Mouse (Mus musculus) lung, postnatal 0 days (tissue): ENCODE results near the gene Rpl29. TPM values are rescaled to one million over a fixed set of nuclear protein-coding genes. Genes with fewer than 3 reads are reported as not detected.
A peak's percentile ranks its signal among the peaks of the same experiment; 100 is the strongest.

ENCODE experiments used
- ATAC-seq: fragments of 200-750 bp; cut with Nextera tagmentation; 2 replicates; pipeline ENCODE4 v1.8.0; 2017; ENCODE audit warnings: moderate library complexity
- DNase-seq: peaks from one replicate; pipeline ENCODE4 v3.0.0-alpha.2; 2016; ENCODE audit warnings: low spot score
- H3K27ac ChIP-seq: fragments of 300-500 bp; sonication (generic); 2 replicates; pipeline ENCODE4 v1.5.1; 2014; ENCODE audit warnings: antibody characterized with exemption, mild to moderate bottlenecking, low read length, mixed read lengths
- H3K27me3 ChIP-seq: fragments of 300-500 bp; sonication (generic); replicated peaks from 2 replicates; pipeline ENCODE4 v1.6.1; 2014; ENCODE audit warnings: low read length, mixed read lengths; ENCODE audit not compliant: insufficient read depth
- H3K36me3 ChIP-seq: fragments of 300-500 bp; sonication (generic); 2 replicates; pipeline ENCODE4 v1.6.1; 2014; ENCODE audit warnings: low read length, mixed read lengths; ENCODE audit not compliant: insufficient read depth
- H3K4me1 ChIP-seq: fragments of 300-500 bp; sonication (generic); 2 replicates; pipeline ENCODE4 v1.6.1; 2014; ENCODE audit warnings: antibody characterized with exemption, low read depth, low read length, mixed read lengths; ENCODE audit not compliant: insufficient read depth
- H3K4me2 ChIP-seq: fragments of 300-500 bp; sonication (generic); replicated peaks from 2 replicates; pipeline ENCODE4 v1.6.1; 2014; ENCODE audit warnings: low read depth, mild to moderate bottlenecking, low read length, moderate library complexity, mixed read lengths
- H3K4me3 ChIP-seq: fragments of 300-500 bp; sonication (generic); 2 replicates; pipeline ENCODE4 v1.5.1; 2014; ENCODE audit warnings: low read depth, low read length
- H3K9ac ChIP-seq: fragments of 300-500 bp; sonication (generic); replicated peaks from 2 replicates; pipeline ENCODE4 v1.6.1; 2014; ENCODE audit warnings: low read depth, mild to moderate bottlenecking
- H3K9me3 ChIP-seq: fragments of 300-500 bp; sonication (generic); 2 replicates; pipeline ENCODE4 v1.6.1; 2016; ENCODE audit warnings: low read length, mixed read lengths
- CTCF ChIP-seq: IDR thresholded peaks from 2 replicates; pipeline ENCODE4 v1.5.1; 2016; ENCODE audit warnings: antibody characterized with exemption, mild to moderate bottlenecking
- EP300 ChIP-seq: IDR thresholded peaks from 2 replicates; pipeline ENCODE4 v1.6.1; 2016; ENCODE audit warnings: antibody characterized with exemption, mild to moderate bottlenecking, control low read depth
- WGBS: fragments of 180-500 bp; shearing (Covaris S2); extraction: QIAGEN DNeasy Blood & Tissue Kit; methylation state at CpG from one replicate; pipeline ENCODE4 v1.1.7; 2014; 5-methylcytosine and 5-hydroxymethylcytosine counted together
- polyA plus RNA-seq: library from polyadenylated mRNA; unstranded; fragments of >200 nt; fragmentation: Nextera tagmentation; extraction: Ambion mirVana; gene quantifications from 2 replicates; pipeline ENCODE4 v1.2.1, GENCODE M21; 2015

Gene Rpl29
- polyA plus RNA-seq, 1 experiment from 2014 or later, result 737 TPM

DNA sequence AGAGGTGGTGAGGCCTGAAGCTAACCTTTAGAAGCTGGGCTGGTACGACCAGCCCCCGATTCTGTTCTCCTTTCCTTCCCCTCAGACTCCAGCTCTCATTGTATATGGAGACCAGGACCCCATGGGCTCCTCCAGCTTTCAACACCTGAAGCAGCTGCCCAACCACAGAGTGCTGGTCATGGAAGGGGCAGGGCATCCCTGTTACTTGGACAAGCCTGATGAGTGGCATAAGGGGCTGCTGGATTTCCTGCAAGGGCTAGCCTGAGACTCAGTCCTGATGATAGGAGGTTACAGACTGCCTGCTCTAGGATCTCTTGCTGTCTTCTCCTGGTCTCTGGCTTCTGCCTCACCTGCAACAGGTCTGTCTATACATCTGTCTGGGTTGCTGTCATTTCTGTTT is 22.6 kb downstream of the Rpl29 start:
- H3K4me3 ChIP-seq, result no peak overlapping the region
- no peaks in the 10 kb centered on the region for H3K36me3 ChIP-seq
- no peaks in the 10 kb centered on the region for H3K9me3 ChIP-seq
- no peak for TF ChIP-seq EP300
- TF ChIP-seq CTCF, result no peak
- H3K4me2 ChIP-seq, result no peak overlapping the region
- H3K4me1 ChIP-seq, result peaks cover 12% of the 10 kb centered on the region; the same call in 1 of the 2 replicates
- DNase-seq, result no peak
- no peak overlapping the region for H3K9ac ChIP-seq
- H3K27me3 ChIP-seq, result no peaks in the 10 kb centered on the region
- H3K27ac ChIP-seq, result no peak overlapping the region
- WGBS, result 62% methylated on average over 2 of the region's 2 CpGs
- ATAC-seq, result no peak

- no peaks in the 10 kb centered on the region for H3K9me3 ChIP-seq
- no peak overlapping the region for H3K27ac ChIP-seq
- H3K4me2 ChIP-seq, result no peak overlapping the region
- no peak for TF ChIP-seq EP300
- TF ChIP-seq CTCF, result no peak
- H3K27me3 ChIP-seq, result no peaks in the 10 kb centered on the region
- DNase-seq, result no peak
- WGBS, result 45% methylated on average over 6 of the region's 6 CpGs
- H3K36me3 ChIP-seq, result no peaks in the 10 kb centered on the region
- ATAC-seq, result no peak
- no peak overlapping the region for H3K9ac ChIP-seq
- peaks cover 12% of the 10 kb centered on the region; the same call in 1 of the 2 replicates for H3K4me1 ChIP-seq
- H3K4me3 ChIP-seq, result no peak overlapping the region
Measured at GRCm38 (mm10) chr9:106452351-106452750, 23.1 kb downstream of the Rpl29 start.

DNA sequence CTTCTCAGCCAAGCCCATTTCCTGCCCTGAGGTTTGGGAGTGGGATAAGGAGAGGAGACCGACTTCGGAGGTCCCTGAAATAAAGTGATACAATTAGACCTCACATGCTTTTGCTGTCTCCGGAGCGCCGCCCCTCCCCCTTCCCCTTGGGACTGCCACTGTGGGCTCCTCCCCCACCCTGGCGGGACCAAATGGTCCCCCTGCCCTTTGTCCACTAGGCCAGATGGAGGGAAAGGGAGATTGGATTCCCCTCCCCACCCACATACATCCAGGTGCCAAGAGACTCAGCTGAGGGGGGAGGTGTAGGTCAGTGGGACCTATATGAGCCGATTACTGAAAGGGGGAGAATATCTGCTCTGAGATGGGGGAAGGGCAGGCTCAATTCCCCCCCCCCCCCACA is 23.6 kb downstream of the Rpl29 start:
- peak overlapping the region; percentile 79; the same call in 1 of the 2 replicates for H3K4me2 ChIP-seq
- WGBS, result 3% methylated on average over 7 of the region's 7 CpGs
- no peaks in the 10 kb centered on the region for H3K36me3 ChIP-seq
- H3K4me3 ChIP-seq, result no peak overlapping the region
- TF ChIP-seq CTCF (no peak), EP300 (no peak)
- DNase-seq (no peak), ATAC-seq (no peak)
- H3K27ac ChIP-seq, result no peak overlapping the region
- no peak overlapping the region; the same call in 1 of the 2 replicates for H3K9ac ChIP-seq
- no peaks in the 10 kb centered on the region for H3K27me3 ChIP-seq
- peaks cover 12% of the 10 kb centered on the region; the same call in 1 of the 2 replicates for H3K4me1 ChIP-seq
- no peaks in the 10 kb centered on the region for H3K9me3 ChIP-seq

- 1% methylated on average over 29 of the region's 74 CpGs for WGBS
- Histone ChIP-seq H3K4me2 (peak within 1 kb of the TSS; percentile 79), H3K9me3 (no peaks in the 10 kb centered on the region), H3K4me1 (peaks cover 9% of the 10 kb centered on the region; the same call in 1 of the 2 replicates), H3K4me3 (peak within 1 kb of the TSS; percentile 56), H3K27ac (peak within 1 kb of the TSS; percentile 62; the same call in 1 of the 2 replicates), H3K9ac (peak within 1 kb of the TSS; percentile 51), H3K27me3 (no peaks in the 10 kb centered on the region), H3K36me3 (no peaks in the 10 kb centered on the region)
- TF ChIP-seq CTCF (no peak), EP300 (no peak)
- ATAC-seq (peak; percentile 77), DNase-seq (peak; percentile 67)
Measured at GRCm38 (mm10) chr9:106453271-106454070, 24.2 kb downstream of the Rpl29 start, which contains the start of gene Pcbp4. Gene Pcbp4, plus strand, starts transcription at chr9:106453291.

DNA sequence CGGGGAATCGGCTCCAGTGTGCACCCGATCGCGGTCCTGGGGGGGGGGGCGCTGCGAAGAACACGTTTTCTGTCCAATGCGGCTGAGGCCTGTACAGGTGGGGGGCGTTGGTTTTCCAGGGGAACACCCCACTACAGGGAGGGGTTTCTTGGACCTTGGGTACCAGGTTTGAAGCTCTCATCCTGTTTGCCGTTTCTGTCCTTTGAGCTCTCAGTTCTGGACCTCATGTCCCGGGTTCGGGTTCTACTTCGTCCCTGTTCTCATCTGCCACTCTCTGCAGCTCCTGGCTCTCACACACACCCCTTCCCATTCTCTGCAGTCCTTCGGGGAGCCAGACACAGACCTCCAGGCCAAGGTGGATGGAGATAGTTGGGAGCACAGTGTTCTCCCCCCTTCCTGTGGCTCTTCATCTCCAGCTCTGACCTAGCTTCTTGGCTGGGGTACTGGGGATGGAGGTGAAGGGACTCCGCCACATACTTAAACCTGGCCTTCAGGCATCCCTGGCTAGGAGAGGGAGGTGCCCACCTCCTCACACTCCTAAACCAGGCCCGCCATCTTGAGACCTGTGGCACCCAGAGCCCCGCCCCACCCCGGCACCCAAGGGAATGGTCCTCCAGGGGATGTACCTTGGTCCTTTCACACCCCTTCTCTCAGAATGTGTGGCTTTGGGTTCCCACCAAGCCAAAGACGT is 25.0 kb downstream of the Rpl29 start:
- ATAC-seq (no peak), DNase-seq (no peak)
- peaks cover 9% of the 10 kb centered on the region; the same call in 1 of the 2 replicates for H3K4me1 ChIP-seq
- no peaks in the 10 kb centered on the region for H3K27me3 ChIP-seq
- peak overlapping the region; percentile 56 for H3K4me3 ChIP-seq
- TF ChIP-seq CTCF, result no peak
- TF ChIP-seq EP300, result no peak
- WGBS, result 6% methylated on average over 14 of the region's 20 CpGs
- H3K4me2 ChIP-seq, result peak overlapping the region; percentile 79
- no peaks in the 10 kb centered on the region for H3K9me3 ChIP-seq
- peak overlapping the region; percentile 51 for H3K9ac ChIP-seq
- H3K27ac ChIP-seq, result 0 out of 2 replicates have a peak overlapping the region, but pooled peaks have one; percentile 51
- H3K36me3 ChIP-seq, result no peaks in the 10 kb centered on the region
